Mouse (Mus musculus) cortical plate, adult 2 months (tissue): ENCODE measurements around the gene Mdm4.

Source experiments
- CTCF ChIP-seq: fragments of 200-500 bp; IDR thresholded peaks from 2 replicates; pipeline ENCODE4 v1.5.1; 2011; ENCODE audit warnings: mild to moderate bottlenecking, control low read depth, low read length; ENCODE audit not compliant: insufficient read depth; ENCODE audit errors: extremely low read depth
- POLR2A ChIP-seq: fragments of 200-500 bp; IDR thresholded peaks from 2 replicates; pipeline ENCODE4 v1.6.1; 2011; ENCODE audit warnings: mild to moderate bottlenecking, low read length, control low read depth; ENCODE audit not compliant: insufficient read depth; ENCODE audit errors: extremely low read depth

GRCm38 (mm10) chr1:133070157-133070556 is 39.8 kb upstream of the Mdm4 start:
- TF ChIP-seq CTCF: no peak
- TF ChIP-seq POLR2A: no peak
